Mouse (Mus musculus): Measurements from ENCODE around the gene Fxn.

GRCm38 (mm10) chr19:24317731-24318130 lies 37.3 kb upstream of the Fxn start:
- TF ChIP-seq CTCF (IDR thresholded peaks at IDR 0.05; ENCODE audit: low read depth, low read length) (no peak), GATA1 (IDR thresholded peaks at IDR 0.05; ENCODE audit: borderline replicate concordance, low read length) (no peak)

Data from G1E (cell line).